Mouse (Mus musculus) small intestine, adult 2 months (tissue): ENCODE results near the gene Disp2. TPM values are rescaled to one million over a fixed set of nuclear protein-coding genes. Genes with fewer than 3 reads are reported as not detected.

ENCODE experiments used
- H3K27ac ChIP-seq: fragments of 200-500 bp; 2 replicates; pipeline ENCODE4 v1.5.1; 2012; ENCODE audit warnings: low read depth, low read length, control low read depth, inconsistent platforms; ENCODE audit not compliant: insufficient read depth
- H3K27me3 ChIP-seq: fragments of 200-500 bp; 2 replicates; pipeline ENCODE4 v1.6.1; 2012; ENCODE audit warnings: mild to moderate bottlenecking, moderate library complexity, low read length, inconsistent platforms; ENCODE audit not compliant: control insufficient read depth, insufficient read depth
- H3K36me3 ChIP-seq: fragments of 200-500 bp; 2 replicates; pipeline ENCODE4 v1.6.1; 2012; ENCODE audit warnings: mild to moderate bottlenecking, low read length, control low read depth, inconsistent platforms; ENCODE audit not compliant: control insufficient read depth, insufficient read depth
- H3K4me1 ChIP-seq: fragments of 200-500 bp; 2 replicates; pipeline ENCODE4 v1.6.1; 2012; ENCODE audit warnings: low read length, inconsistent platforms, mixed read lengths; ENCODE audit not compliant: control insufficient read depth, insufficient read depth, insufficient read length
- H3K4me3 ChIP-seq: fragments of 200-500 bp; 2 replicates; pipeline ENCODE4 v1.5.1; 2012; ENCODE audit warnings: low read depth, mild to moderate bottlenecking, control low read depth, inconsistent platforms, low read length, moderate library complexity
- CTCF ChIP-seq: fragments of 200-500 bp; IDR thresholded peaks from 2 replicates; pipeline ENCODE4 v1.5.1; 2012; ENCODE audit warnings: low read depth, mild to moderate bottlenecking, control low read depth, inconsistent platforms, low read length, moderate library complexity, mixed read lengths; ENCODE audit not compliant: insufficient replicate concordance, insufficient read length; ENCODE audit errors: extremely low read depth
- POLR2A ChIP-seq: fragments of 200-500 bp; IDR thresholded peaks from 2 replicates; pipeline ENCODE4 v1.6.1; 2012; ENCODE audit warnings: low read depth, mild to moderate bottlenecking, control low read depth, inconsistent platforms, low read length, moderate library complexity
- WGBS: fragments of 180-500 bp; shearing (Covaris S2); methylation state at CpG from one replicate; pipeline ENCODE4 v1.1.7; 2018; 5-methylcytosine and 5-hydroxymethylcytosine counted together
- polyA plus RNA-seq: library from polyadenylated mRNA; depleted of rRNA; stranded (reverse); fragments of >200 nt; gene quantifications from 2 replicates; pipeline ENCODE4 v1.2.3, GENCODE M21; 2012

The Disp2 gene
- polyA plus RNA-seq, 1 experiment = 3.5 TPM

GRCm38 (mm10) chr2:118778418-118778817 lies 1.1 kb upstream of the Disp2 start:
- Histone ChIP-seq H3K36me3 (peaks cover 12% of the 10 kb centered on the region; the same call in 1 of the 2 replicates), H3K4me1 (peaks cover 24% of the 10 kb centered on the region), H3K4me3 (no peak overlapping the region), H3K27ac (peak overlapping the region; percentile 65), H3K27me3 (no peaks in the 10 kb centered on the region)
- WGBS = 38% methylated on average over 4 of the region's 4 CpGs
- no peak for TF ChIP-seq CTCF
- no peak for TF ChIP-seq POLR2A

GRCm38 (mm10) chr2:118779065-118779464 lies 454 bp upstream of the Disp2 start:
- 7% methylated on average over 10 of the region's 10 CpGs for WGBS
- Histone ChIP-seq H3K4me1 (peaks cover 24% of the 10 kb centered on the region), H3K27ac (no peak overlapping the region), H3K27me3 (no peaks in the 10 kb centered on the region), H3K4me3 (peak overlapping the region; percentile 42), H3K36me3 (peaks cover 12% of the 10 kb centered on the region; the same call in 1 of the 2 replicates)
- TF ChIP-seq POLR2A (no peak), CTCF (no peak)

- Histone ChIP-seq H3K36me3 (peaks cover 4% of the 10 kb centered on the region; the same call in 1 of the 2 replicates), H3K27ac (no peak overlapping the region), H3K27me3 (no peaks in the 10 kb centered on the region), H3K4me3 (no peak overlapping the region), H3K4me1 (peaks cover 17% of the 10 kb centered on the region)
- WGBS = 79% methylated on average over 1 of the region's 1 CpGs
- TF ChIP-seq CTCF = no peak
- no peak for TF ChIP-seq POLR2A
Measured at GRCm38 (mm10) chr2:118781115-118781514, 1.6 kb downstream of the Disp2 start.

- Histone ChIP-seq H3K27ac (no peak overlapping the region), H3K4me3 (no peak overlapping the region), H3K4me1 (peaks cover 15% of the 10 kb centered on the region), H3K36me3 (no peaks in the 10 kb centered on the region), H3K27me3 (no peaks in the 10 kb centered on the region)
- TF ChIP-seq POLR2A = no peak
- no peak for TF ChIP-seq CTCF
- 28% methylated on average over 4 of the region's 4 CpGs for WGBS
Measured at GRCm38 (mm10) chr2:118782303-118782702, 2.8 kb downstream of the Disp2 start.

GRCm38 (mm10) chr2:118783093-118783492 lies 3.6 kb downstream of the Disp2 start:
- 43% methylated on average over 5 of the region's 5 CpGs for WGBS
- TF ChIP-seq CTCF = no peak
- no peak for TF ChIP-seq POLR2A
- no peak overlapping the region for H3K4me3 ChIP-seq
- no peaks in the 10 kb centered on the region for H3K27me3 ChIP-seq
- H3K36me3 ChIP-seq = no peaks in the 10 kb centered on the region
- H3K4me1 ChIP-seq = peaks cover 9% of the 10 kb centered on the region; the same call in 1 of the 2 replicates
- no peak overlapping the region for H3K27ac ChIP-seq

GRCm38 (mm10) chr2:118783663-118784062 lies 4.1 kb downstream of the Disp2 start:
- H3K4me1 ChIP-seq = peaks cover 6% of the 10 kb centered on the region; the same call in 1 of the 2 replicates
- H3K27ac ChIP-seq = no peak overlapping the region
- TF ChIP-seq POLR2A (no peak), CTCF (no peak)
- H3K27me3 ChIP-seq = no peaks in the 10 kb centered on the region
- no peak overlapping the region for H3K4me3 ChIP-seq
- no peaks in the 10 kb centered on the region for H3K36me3 ChIP-seq
- WGBS = 89% methylated on average over 7 of the region's 7 CpGs

- TF ChIP-seq CTCF = no peak
- no peak for TF ChIP-seq POLR2A
- Histone ChIP-seq H3K27ac (no peak overlapping the region), H3K4me3 (no peak overlapping the region), H3K4me1 (peaks cover 16% of the 10 kb centered on the region), H3K27me3 (no peaks in the 10 kb centered on the region), H3K36me3 (no peaks in the 10 kb centered on the region)
- WGBS = 74% methylated on average over 5 of the region's 5 CpGs
Measured at GRCm38 (mm10) chr2:118786525-118786924, 7.0 kb downstream of the Disp2 start.
